Mouse (Mus musculus) CH12.LX (cell line): ENCODE data around the gene Fxyd5. TPM values are rescaled to one million over a fixed set of nuclear protein-coding genes. Genes with fewer than 3 reads are reported as not detected.
A peak's percentile ranks its signal among the peaks of the same experiment; 100 is the strongest.

ENCODE experiments used
- DNase-seq: peaks from one replicate; pipeline ENCODE4 v3.0.0-alpha.2; 2013; ENCODE audit errors: extremely low read depth
- H3K27ac ChIP-seq: 2 replicates; pipeline ENCODE4 v1.5.1; 2012; ENCODE audit warnings: low read depth, mild to moderate bottlenecking, control low read depth, moderate library complexity; ENCODE audit not compliant: insufficient read depth
- H3K27me3 ChIP-seq: replicated peaks from 2 replicates; pipeline ENCODE3; 2012; ENCODE audit warnings: inconsistent platforms
- H3K36me3 ChIP-seq, 2 experiments: replicated peaks in 1 of 2; 2 replicates each; pipeline versions ENCODE3 to v1.6.1; 2012; ENCODE audit warnings: inconsistent platforms in 1 of 2, low read length in 1 of 2, mild to moderate bottlenecking in 1 of 2, mixed read lengths in 1 of 2, moderate library complexity in 1 of 2; ENCODE audit not compliant: control insufficient read depth in 1 of 2, insufficient read depth in 1 of 2
- H3K4me1 ChIP-seq, 2 experiments: 2 replicates each; pipeline ENCODE4 v1.6.1; 2012; ENCODE audit warnings: inconsistent platforms in 1 of 2, moderate library complexity in 1 of 2; ENCODE audit not compliant: insufficient read depth in 2 of 2, control insufficient read depth in 1 of 2
- H3K4me2 ChIP-seq: 2 replicates; pipeline ENCODE4 v1.6.1; 2012; ENCODE audit warnings: low read depth, mild to moderate bottlenecking, control low read depth; ENCODE audit not compliant: poor library complexity, insufficient read depth, severe bottlenecking
- H3K4me3 ChIP-seq, 3 experiments: fragments of 150-350 bp in 1 of 3; sonication (generic) in 1 of 3; replicated peaks in 1 of 3; 2 replicates each; pipeline versions ENCODE3 to v1.5.1; 2011 to 2012; ENCODE audit warnings: low read depth in 2 of 3, low read length in 2 of 3, mild to moderate bottlenecking in 2 of 3, moderate library complexity in 2 of 3, control low read depth in 1 of 3, improper control_type of control experiment in 1 of 3, inconsistent platforms in 1 of 3, mixed read lengths in 1 of 3; ENCODE audit not compliant: poor library complexity in 1 of 3
- H3K79me2 ChIP-seq: replicated peaks from 2 replicates; pipeline ENCODE4 v1.6.1; 2012; ENCODE audit warnings: mild to moderate bottlenecking, moderate library complexity; ENCODE audit not compliant: control insufficient read depth, poor library complexity, insufficient read depth, severe bottlenecking; ENCODE audit errors: extremely low read depth
- H3K9ac ChIP-seq: 2 replicates; pipeline ENCODE4 v1.6.1; 2012; ENCODE audit warnings: low read depth, mild to moderate bottlenecking, control low read depth, moderate library complexity; ENCODE audit not compliant: insufficient read depth
- H3K9me3 ChIP-seq: replicated peaks from 2 replicates; pipeline ENCODE3; 2012; ENCODE audit warnings: low read length, inconsistent platforms, mixed read lengths
- BHLHE40 ChIP-seq: IDR thresholded peaks from 2 replicates; pipeline ENCODE4 v1.6.1; 2011; ENCODE audit warnings: mild to moderate bottlenecking, low read depth, low read length, improper control_type of control experiment
- CTCF ChIP-seq, 2 experiments: IDR thresholded peaks in 1 of 2; conservative IDR thresholded peaks in 1 of 2; 2 replicates each; pipeline ENCODE4 v1.5.1; 2011 to 2012; ENCODE audit warnings: low read depth in 2 of 2, low read length in 2 of 2, improper control_type of control experiment in 1 of 2, inconsistent platforms in 1 of 2, mild to moderate bottlenecking in 1 of 2, moderate library complexity in 1 of 2
- E2F4 ChIP-seq: IDR thresholded peaks from 2 replicates; pipeline ENCODE4 v1.6.1; 2011; ENCODE audit warnings: low read depth, low read length, improper control_type of control experiment; ENCODE audit not compliant: insufficient replicate concordance
- ETS1 ChIP-seq: conservative IDR thresholded peaks from 2 replicates; pipeline ENCODE4 v1.6.1; 2012; ENCODE audit warnings: low read depth, mild to moderate bottlenecking, inconsistent platforms, low read length, improper control_type of control experiment, moderate library complexity
- MAX ChIP-seq: IDR thresholded peaks from 2 replicates; pipeline ENCODE4 v1.6.1; 2011; ENCODE audit warnings: low read length, improper control_type of control experiment
- RAD21 ChIP-seq: IDR thresholded peaks from 2 replicates; pipeline ENCODE4 v1.6.1; 2011; ENCODE audit warnings: low read depth, mild to moderate bottlenecking, low read length, improper control_type of control experiment, moderate library complexity
- USF1 ChIP-seq: IDR thresholded peaks from 2 replicates; pipeline ENCODE4 v1.6.1; 2014; ENCODE audit warnings: low read depth, mild to moderate bottlenecking, inconsistent platforms, low read length, improper control_type of control experiment
- USF2 ChIP-seq: conservative IDR thresholded peaks from 2 replicates; pipeline ENCODE4 v1.6.1; 2011; ENCODE audit warnings: low read depth, low read length, improper control_type of control experiment
- ZC3H11A ChIP-seq: IDR thresholded peaks from 2 replicates; pipeline ENCODE4 v1.6.1; 2012; ENCODE audit warnings: low read depth, mild to moderate bottlenecking, inconsistent platforms, low read length, improper control_type of control experiment
- ZNF384 ChIP-seq: IDR thresholded peaks from 2 replicates; pipeline ENCODE4 v1.6.1; 2012; ENCODE audit warnings: low read depth, low read length, improper control_type of control experiment, inconsistent platforms
- dilution Hi-C: fragments of 300-500 bp; cut with MboI; formaldehyde crosslinking; loops from 2 replicates; pipeline ENCODE4 v1.14.3; 2020; ENCODE audit warnings: low sequenced_read_pairs; ENCODE audit not compliant: extremely low pct_unique_long_range_greater_than_20kb, extremely low pct_ligation_motif_present
- in situ Hi-C: fragments of 300-500 bp; cut with MboI; formaldehyde crosslinking; loops from 3 replicates; pipeline ENCODE4 v1.14.3; 2019; ENCODE audit warnings: low sequenced_read_pairs, low pct_ligation_motif_present, low pct_unique_long_range_greater_than_20kb, mixed read lengths
- polyA plus RNA-seq: library from polyadenylated mRNA; unstranded; fragments of >175 nt; gene quantifications from 2 replicates; pipeline ENCODE4 v1.2.1, GENCODE M21; 2012; ENCODE audit warnings: low read depth; ENCODE audit not compliant: insufficient read length
- total RNA-seq, 2 experiments: library from RNA; depleted of rRNA; stranded (reverse); fragments of 300-350 nt in 1 of 2; fragments of >200 nt in 1 of 2; gene quantifications; 2 replicates each; pipeline ENCODE4 v1.2.3; 2012 to 2014

The Fxyd5 gene
- total and polyA plus RNA-seq, 3 experiments: 43.8 to 124 (median 71.6) TPM

- H3K36me3 ChIP-seq: no peaks in the 10 kb centered on the region
- in situ Hi-C loops (no loop called here), dilution Hi-C loops (no loop called here)
- no peaks in the 10 kb centered on the region for H3K27me3 ChIP-seq
- TF ChIP-seq BHLHE40 (0 out of 2 replicates have a peak, but pooled peaks have one; percentile 32), USF2 (no peak)
- H3K4me1 ChIP-seq: peaks cover 4 to 18% of the 10 kb centered on the region in 2 experiments
- H3K4me2 ChIP-seq: peak overlapping the region; percentile 34
- H3K4me3 ChIP-seq: no peak overlapping the region
- no peaks in the 10 kb centered on the region for H3K79me2 ChIP-seq
- DNase-seq: peak; percentile 69
- no peaks in the 10 kb centered on the region for H3K9me3 ChIP-seq
- H3K9ac ChIP-seq: no peak overlapping the region
- no peak overlapping the region for H3K27ac ChIP-seq
Measured at GRCm38 (mm10) chr7:31017104-31017901, 25.0 kb downstream of the Fxyd5 start.

GRCm38 (mm10) chr7:31012971-31013370, 29.3 kb downstream of the Fxyd5 start:
- no peaks in the 10 kb centered on the region for H3K9me3 ChIP-seq
- peaks cover 2 to 21% of the 10 kb centered on the region in 2 experiments for H3K4me1 ChIP-seq
- in situ Hi-C loops (no loop called here), dilution Hi-C loops (no loop called here)
- H3K9ac ChIP-seq: no peak overlapping the region
- TF ChIP-seq E2F4: no peak
- TF ChIP-seq CTCF (conservative IDR thresholded peaks at IDR 0.05 in 1 of 2, IDR thresholded peaks at IDR 0.05 in 1 of 2; ENCODE audit: low read depth in 2 of 2, low read length in 2 of 2): no peak
- no peak for TF ChIP-seq USF1
- TF ChIP-seq RAD21: no peak
- no peak for TF ChIP-seq USF2
- no peak for TF ChIP-seq ZC3H11A
- TF ChIP-seq ETS1: no peak
- DNase-seq: no peak
- H3K27me3 ChIP-seq: no peaks in the 10 kb centered on the region
- H3K36me3 ChIP-seq: no peaks in the 10 kb centered on the region
- no peak overlapping the region for H3K4me3 ChIP-seq
- H3K27ac ChIP-seq: no peak overlapping the region
- no peaks in the 10 kb centered on the region for H3K79me2 ChIP-seq
- H3K4me2 ChIP-seq: no peak overlapping the region

GRCm38 (mm10) chr7:31008889-31009288, 33.4 kb downstream of the Fxyd5 start:
- Histone ChIP-seq H3K9me3 (peaks cover 3% of the 10 kb centered on the region), H3K4me1 (peaks cover 0 to 9% of the 10 kb centered on the region in 2 experiments; a peak in 2 of 4 replicates), H3K9ac (no peak overlapping the region), H3K4me3 (no peak overlapping the region), H3K4me2 (no peak overlapping the region), H3K27me3 (no peaks in the 10 kb centered on the region), H3K36me3 (no peaks in the 10 kb centered on the region), H3K79me2 (no peaks in the 10 kb centered on the region), H3K27ac (no peak overlapping the region)
- dilution Hi-C loops (no loop called here), in situ Hi-C loops (no loop called here)
- DNase-seq: no peak
- TF ChIP-seq ZNF384 (no peak), E2F4 (no peak), MAX (no peak)
